Mouse (Mus musculus) lung, adult 2 months (tissue): Measurements from ENCODE around the gene Clec16a. TPM values are rescaled to one million over a fixed set of nuclear protein-coding genes. Genes with fewer than 3 reads are reported as not detected.

Source experiments
- DNase-seq: peaks from one replicate; pipeline ENCODE4 v3.0.0; 2022
- H3K4me1 ChIP-seq: fragments of 200-500 bp; 2 replicates; pipeline ENCODE4 v1.6.1; 2011; ENCODE audit warnings: low read length; ENCODE audit not compliant: control insufficient read depth, insufficient read depth
- H3K4me3 ChIP-seq: fragments of 200-500 bp; replicated peaks from 2 replicates; pipeline ENCODE3; 2011; ENCODE audit warnings: low read depth, mild to moderate bottlenecking, control low read depth, low read length; ENCODE audit errors: extremely low read depth
- CTCF ChIP-seq: fragments of 200-500 bp; IDR thresholded peaks from 2 replicates; pipeline ENCODE4 v1.5.1; 2011; ENCODE audit warnings: mild to moderate bottlenecking, low read length, control low read depth; ENCODE audit not compliant: insufficient read depth
- POLR2A ChIP-seq: fragments of 200-500 bp; IDR thresholded peaks from 2 replicates; pipeline ENCODE4 v1.6.1; 2011; ENCODE audit warnings: low read depth, mild to moderate bottlenecking, control low read depth, low read length, borderline replicate concordance; ENCODE audit errors: extremely low read depth
- WGBS: fragments of 180-500 bp; shearing (Covaris S2); methylation state at CpG from one replicate; pipeline ENCODE4 v1.1.7; 2018; 5-methylcytosine and 5-hydroxymethylcytosine counted together
- polyA plus RNA-seq: library from polyadenylated mRNA; depleted of rRNA; stranded (reverse); fragments of >200 nt; gene quantifications from 2 replicates; pipeline ENCODE4 v1.2.3, GENCODE M21; 2012

Gene Clec16a
- polyA plus RNA-seq, 1 experiment, result 18.3 TPM

- Histone ChIP-seq H3K4me3 (no peak overlapping the region), H3K4me1 (no peaks in the 10 kb centered on the region)
- TF ChIP-seq POLR2A (no peak), CTCF (no peak)
- 80% methylated on average over 12 of the region's 12 CpGs for WGBS
- DNase-seq, result no peak
Measured at GRCm38 (mm10) chr16:10515953-10516572, 29.1 kb upstream of the Clec16a start.

GRCm38 (mm10) chr16:10518030-10518429 lies 27.1 kb upstream of the Clec16a start:
- Histone ChIP-seq H3K4me1 (no peaks in the 10 kb centered on the region), H3K4me3 (no peak overlapping the region)
- WGBS, result 53% methylated on average over 5 of the region's 5 CpGs
- TF ChIP-seq CTCF, result no peak
- TF ChIP-seq POLR2A, result no peak
- no peak for DNase-seq

GRCm38 (mm10) chr16:10520908-10521614 lies 24.1 kb upstream of the Clec16a start:
- TF ChIP-seq POLR2A (no peak), CTCF (peak; percentile 64)
- Histone ChIP-seq H3K4me1 (no peaks in the 10 kb centered on the region), H3K4me3 (no peak overlapping the region)
- peak; percentile 77 for DNase-seq
- WGBS, result 42% methylated on average over 2 of the region's 2 CpGs

GRCm38 (mm10) chr16:10522811-10523210 lies 22.3 kb upstream of the Clec16a start:
- Histone ChIP-seq H3K4me3 (no peak overlapping the region), H3K4me1 (no peaks in the 10 kb centered on the region)
- peak; percentile 80 for TF ChIP-seq CTCF
- no peak for TF ChIP-seq POLR2A
- peak; percentile 75 for DNase-seq
- 80% methylated on average over 1 of the region's 1 CpGs for WGBS

- 90% methylated on average over 8 of the region's 8 CpGs for WGBS
- no peak overlapping the region for H3K4me3 ChIP-seq
- H3K4me1 ChIP-seq, result no peaks in the 10 kb centered on the region
- no peak for DNase-seq
- TF ChIP-seq CTCF, result no peak
Measured at GRCm38 (mm10) chr16:10523650-10524049, 21.5 kb upstream of the Clec16a start.

- no peaks in the 10 kb centered on the region for H3K4me1 ChIP-seq
- WGBS, result 65% methylated on average over 4 of the region's 4 CpGs
- no peak overlapping the region for H3K4me3 ChIP-seq
- no peak for TF ChIP-seq CTCF
- no peak for TF ChIP-seq POLR2A
- DNase-seq, result no peak
Measured at GRCm38 (mm10) chr16:10524866-10525609, 20.1 kb upstream of the Clec16a start.

- no peaks in the 10 kb centered on the region for H3K4me1 ChIP-seq
- no peak overlapping the region for H3K4me3 ChIP-seq
- 41% methylated on average over 2 of the region's 2 CpGs for WGBS
- no peak for DNase-seq
- no peak for TF ChIP-seq POLR2A
- no peak for TF ChIP-seq CTCF
Measured at GRCm38 (mm10) chr16:10525610-10525980, 19.5 kb upstream of the Clec16a start.

GRCm38 (mm10) chr16:10527046-10527644 lies 18.0 kb upstream of the Clec16a start:
- TF ChIP-seq CTCF, result no peak
- TF ChIP-seq POLR2A, result no peak
- 78% methylated on average over 6 of the region's 6 CpGs for WGBS
- H3K4me3 ChIP-seq, result no peak overlapping the region
- H3K4me1 ChIP-seq, result no peaks in the 10 kb centered on the region
- no peak for DNase-seq

GRCm38 (mm10) chr16:10528382-10528781 lies 16.8 kb upstream of the Clec16a start:
- 75% methylated on average over 3 of the region's 3 CpGs for WGBS
- Histone ChIP-seq H3K4me3 (no peak overlapping the region), H3K4me1 (no peaks in the 10 kb centered on the region)
- DNase-seq, result no peak
- TF ChIP-seq POLR2A, result no peak
- no peak for TF ChIP-seq CTCF

- TF ChIP-seq POLR2A (no peak), CTCF (no peak)
- Histone ChIP-seq H3K4me1 (0 out of 2 replicates have a peak, but pooled peaks cover 2% of the 10 kb centered on the region), H3K4me3 (no peak overlapping the region)
- 84% methylated on average over 4 of the region's 4 CpGs for WGBS
- DNase-seq, result no peak
Measured at GRCm38 (mm10) chr16:10530179-10530578, 15.0 kb upstream of the Clec16a start.
